Mouse (Mus musculus): ENCODE measurements around the gene Cdk1. TPM values are rescaled to one million over a fixed set of nuclear protein-coding genes. Genes with fewer than 3 reads are reported as not detected.

Gene Cdk1
- total RNA-seq, 2 experiments from 2014 or later: 179 to 568 TPM

DNA sequence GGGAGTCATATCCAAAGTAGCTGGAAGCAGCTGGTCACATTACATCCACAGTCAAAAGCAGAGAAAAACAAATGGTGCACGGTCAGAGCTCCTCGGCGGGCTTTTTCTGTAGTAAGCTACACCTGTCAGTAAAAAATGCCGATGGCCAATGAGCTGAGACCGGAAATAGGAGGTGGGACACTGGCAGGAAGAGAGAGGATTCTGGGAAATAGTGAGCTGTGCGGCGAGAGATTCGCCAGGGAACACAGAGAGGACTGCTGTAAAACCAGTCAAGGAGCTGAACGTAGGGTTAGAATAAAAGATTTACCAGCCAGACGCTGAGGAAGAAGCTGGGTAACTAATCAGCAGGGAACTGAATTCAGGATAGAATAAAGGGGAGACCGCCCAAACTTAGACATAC lies 34.2 kb downstream of the Cdk1 start:
- no peak for ATAC-seq (replicated peaks; ENCODE audit: low FRiP score, poor library complexity, severe bottlenecking)

DNA sequence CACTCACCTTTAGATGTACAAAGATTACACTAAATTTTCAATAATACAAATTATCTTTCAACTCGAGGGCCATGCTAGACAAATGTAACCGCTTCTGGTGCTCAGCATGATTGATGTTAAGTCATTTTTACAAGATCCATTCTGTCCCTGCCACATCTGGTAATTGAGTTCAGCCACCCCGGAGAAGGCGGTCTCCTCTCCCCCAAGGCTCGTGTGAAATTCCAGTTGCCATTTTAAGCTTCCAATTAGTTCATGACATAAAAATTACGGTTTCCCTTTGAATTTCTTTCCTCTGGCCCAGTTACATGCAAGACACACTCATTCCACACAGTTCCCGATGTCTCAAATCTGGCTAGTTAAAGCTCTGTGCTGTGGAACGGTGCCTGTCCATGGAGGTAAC lies 38.8 kb downstream of the Cdk1 start:
- ATAC-seq (replicated peaks; ENCODE audit: low FRiP score, poor library complexity, severe bottlenecking): no peak

DNA sequence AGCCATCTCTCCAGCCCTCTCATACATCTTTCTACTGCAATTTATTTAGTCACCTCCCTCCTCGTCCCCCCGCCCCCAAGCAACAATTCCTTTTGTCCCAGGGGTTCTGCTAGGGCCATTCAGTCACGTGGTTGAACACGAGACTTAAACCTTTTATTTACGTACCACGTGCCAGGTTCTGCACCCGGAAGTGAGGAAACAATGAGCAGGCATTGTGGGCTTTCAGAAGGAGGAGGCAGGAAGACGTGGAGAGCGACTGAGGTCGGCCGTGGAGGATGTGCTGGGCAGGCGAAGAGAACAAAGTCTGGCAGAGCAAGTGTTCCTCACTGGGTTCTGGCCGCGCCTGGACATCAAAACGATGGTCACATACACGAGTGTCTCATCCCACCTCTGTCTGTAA lies 40.9 kb downstream of the Cdk1 start:
- no peak for ATAC-seq (replicated peaks; ENCODE audit: low FRiP score, poor library complexity, severe bottlenecking)

DNA sequence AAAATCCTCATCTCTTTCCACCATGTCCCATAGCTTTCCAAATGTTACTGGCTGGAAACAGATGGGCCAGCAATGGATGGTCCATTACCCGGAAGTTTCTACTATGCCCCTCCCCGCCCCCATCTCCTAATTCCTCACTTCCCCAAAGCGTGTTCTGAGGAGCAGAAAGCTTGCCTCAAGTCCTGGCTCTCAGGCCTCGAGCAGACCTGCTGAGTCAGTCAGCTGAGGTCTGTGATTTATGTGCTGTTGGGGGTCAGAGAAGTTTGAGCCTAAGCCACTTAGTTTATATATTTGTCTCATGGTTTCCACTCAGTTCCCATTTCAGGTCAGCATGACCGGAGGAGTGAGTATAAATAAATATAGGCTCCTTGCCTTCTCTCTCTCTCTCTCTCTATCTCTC lies 43.6 kb downstream of the Cdk1 start:
- no peak for ATAC-seq (replicated peaks; ENCODE audit: low FRiP score, poor library complexity, severe bottlenecking)

GRCm38 (mm10) chr10:69307067-69307466 lies 45.7 kb downstream of the Cdk1 start:
- ATAC-seq (replicated peaks; ENCODE audit: low FRiP score, poor library complexity, severe bottlenecking): 0 out of 2 replicates have a peak, but pooled peaks have one; percentile 42

DNA sequence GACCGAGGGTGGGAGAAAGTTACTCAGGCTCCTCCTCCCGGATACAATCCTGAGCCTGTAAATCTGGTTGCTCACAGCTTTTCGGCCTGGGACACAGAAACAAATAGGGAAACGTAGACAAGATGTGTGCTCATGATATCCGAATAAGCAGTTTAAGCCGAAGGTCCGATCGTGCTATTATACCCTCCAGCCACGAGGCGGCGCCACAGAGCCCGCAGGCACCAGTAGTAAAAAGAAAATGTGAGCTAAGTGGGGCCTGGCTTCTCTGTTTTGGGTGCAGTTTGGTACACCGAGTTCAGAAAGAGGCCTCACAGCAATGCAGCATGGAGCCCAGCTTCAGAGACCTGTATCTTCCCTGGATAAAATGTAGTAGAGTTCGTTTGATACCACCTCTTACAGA lies 46.5 kb downstream of the Cdk1 start:
- ATAC-seq (replicated peaks; ENCODE audit: low FRiP score, poor library complexity, severe bottlenecking): no peak

DNA sequence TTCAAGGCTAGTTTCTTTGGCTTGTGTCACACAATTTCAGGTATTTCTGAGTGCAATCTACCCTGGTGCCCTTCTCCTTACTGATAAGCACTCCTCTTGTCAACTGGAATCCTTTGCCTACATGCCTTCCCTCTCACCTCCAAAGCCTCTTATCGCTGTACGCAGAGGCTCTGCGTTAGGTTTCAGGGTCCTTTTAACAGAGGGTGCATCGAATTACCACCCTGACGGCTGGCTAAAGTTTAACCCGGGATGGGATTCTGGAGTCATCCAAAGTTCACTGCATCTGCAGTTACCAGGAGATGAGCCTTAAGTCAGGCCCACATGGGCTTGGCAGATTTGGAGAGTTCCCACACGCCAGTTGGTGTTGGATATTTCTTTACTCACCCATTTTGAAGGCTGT lies 47.1 kb downstream of the Cdk1 start:
- no peak for ATAC-seq (replicated peaks; ENCODE audit: low FRiP score, poor library complexity, severe bottlenecking)

DNA sequence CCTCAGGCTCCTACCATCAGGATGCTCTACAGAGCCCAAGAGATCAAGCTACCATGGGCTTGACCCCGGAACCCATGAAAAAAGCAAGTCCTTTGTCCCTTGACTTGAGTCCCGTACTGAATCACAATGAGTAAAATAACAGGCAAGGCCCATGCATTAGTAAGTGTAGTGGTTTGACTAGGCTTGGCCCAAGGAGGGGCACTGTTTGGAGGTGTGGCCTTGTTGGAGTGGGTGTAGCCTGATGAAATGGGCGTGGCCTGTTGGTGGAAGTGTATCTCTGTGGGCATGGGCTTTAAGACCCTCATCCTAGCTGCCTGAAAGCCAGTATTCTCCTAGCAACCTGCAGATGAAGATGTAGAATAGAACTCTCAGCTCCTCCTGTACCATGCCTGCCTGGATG lies 47.9 kb downstream of the Cdk1 start:
- ATAC-seq (replicated peaks; ENCODE audit: low FRiP score, poor library complexity, severe bottlenecking): no peak

- no peak for ATAC-seq (replicated peaks; ENCODE audit: low FRiP score, poor library complexity, severe bottlenecking)
These were observed 50.1 kb downstream of the Cdk1 start for GRCm38 (mm10) chr10:69302667-69303066.

DNA sequence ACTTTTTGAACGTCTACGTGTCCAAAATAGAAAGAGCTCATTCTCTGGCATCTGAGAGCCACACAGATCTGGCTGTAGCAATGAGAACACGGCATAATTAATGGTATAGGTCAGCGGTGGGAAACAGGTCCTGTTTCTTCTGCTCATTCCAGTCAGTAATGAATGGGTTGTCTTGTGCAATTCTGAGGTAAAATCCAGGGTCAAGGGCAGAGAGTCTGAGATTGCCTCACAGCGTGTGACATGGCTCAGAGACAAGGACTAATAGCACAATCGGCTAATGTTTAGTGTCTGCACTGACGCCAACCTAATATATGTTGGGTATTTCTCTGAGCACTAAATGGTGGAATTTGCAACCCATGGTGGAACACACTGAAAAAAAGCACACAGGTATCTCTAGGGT lies 52.8 kb downstream of the Cdk1 start:
- ATAC-seq (replicated peaks; ENCODE audit: low FRiP score, poor library complexity, severe bottlenecking): no peak

DNA sequence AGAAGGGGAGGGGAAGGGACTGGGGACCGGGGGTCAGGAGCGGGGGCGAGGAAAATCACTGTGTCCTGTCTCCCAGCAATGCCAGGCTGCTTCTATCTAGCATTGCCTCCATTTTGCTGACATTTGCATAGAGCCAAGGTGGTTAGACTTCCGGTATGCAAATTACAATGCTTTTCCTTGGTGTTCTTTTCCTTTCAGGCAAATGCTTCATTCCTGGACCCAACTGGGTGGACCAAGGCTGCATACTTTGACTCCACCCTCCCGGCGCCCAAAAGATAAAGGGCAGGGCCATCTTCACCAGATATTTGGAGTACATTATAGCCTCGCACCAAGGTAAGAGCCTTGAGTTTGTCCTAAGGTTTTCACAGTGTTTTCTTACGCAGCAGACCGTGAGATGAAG lies 56.8 kb downstream of the Cdk1 start:
- ATAC-seq (replicated peaks; ENCODE audit: low FRiP score, poor library complexity, severe bottlenecking): no peak

GRCm38 (mm10) chr10:69290736-69291135 lies 62.0 kb downstream of the Cdk1 start:
- no peak for ATAC-seq (replicated peaks; ENCODE audit: low FRiP score, poor library complexity, severe bottlenecking)

DNA sequence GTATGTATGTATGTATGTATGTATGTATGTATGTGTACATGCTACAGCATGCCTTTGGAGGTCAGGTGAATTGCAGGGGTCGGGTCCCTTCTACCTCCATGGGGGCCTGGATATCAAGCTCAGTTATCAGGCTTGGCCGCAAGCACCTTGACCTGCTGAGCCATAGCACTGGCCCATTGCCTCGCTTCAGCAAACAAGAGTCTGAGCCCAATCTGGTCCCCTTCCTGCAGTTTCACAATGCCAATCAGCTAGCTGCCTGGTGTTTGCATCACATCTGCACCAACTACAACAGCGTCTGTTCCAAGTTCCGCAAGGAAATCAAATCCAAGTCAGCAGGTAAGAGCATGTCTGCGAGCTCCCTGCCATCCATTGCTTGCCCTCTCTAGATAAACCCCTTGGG lies 64.0 kb downstream of the Cdk1 start:
- no peak for ATAC-seq (replicated peaks; ENCODE audit: low FRiP score, poor library complexity, severe bottlenecking)

- ATAC-seq (replicated peaks; ENCODE audit: low FRiP score, poor library complexity, severe bottlenecking): no peak
These were observed 64.7 kb downstream of the Cdk1 start for GRCm38 (mm10) chr10:69288086-69288485.

DNA sequence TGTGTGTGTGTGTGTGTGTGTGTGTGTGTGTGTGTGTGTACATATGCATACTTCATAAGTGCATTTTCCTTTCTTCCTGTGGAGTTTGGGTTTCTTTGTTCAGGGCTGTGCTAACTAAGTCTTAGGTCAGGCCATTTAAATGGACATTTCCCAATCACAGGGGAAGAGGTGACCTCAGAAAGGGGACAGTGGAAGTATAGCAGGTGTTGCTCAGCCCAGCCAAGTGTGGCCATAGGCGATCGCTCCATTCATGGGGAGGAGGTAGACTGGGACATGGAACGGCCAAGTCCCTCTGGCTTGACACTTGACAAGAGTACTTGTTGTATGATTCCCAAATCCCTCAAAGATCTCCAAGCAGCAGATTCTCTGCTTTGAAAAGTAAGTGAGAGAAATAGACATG lies 65.8 kb downstream of the Cdk1 start:
- ATAC-seq (replicated peaks; ENCODE audit: low FRiP score, poor library complexity, severe bottlenecking): no peak

Other genes with a start within 250 kb of the Cdk1 start
- gene Rhobtb1, start 201.5 kb downstream of the Cdk1 start, total RNA-seq (2015; ENCODE audit: low replicate concordance): 1.1 TPM in 1 of 2 replicates, not detected in the other
- gene Rhobtb1, start 201.5 kb downstream of the Cdk1 start, total RNA-seq (2017; ENCODE audit: low replicate concordance): 1.7 TPM in 1 of 2 replicates, not detected in the other
- gene A930033H14Rik, start 139.8 kb downstream of the Cdk1 start, total RNA-seq (2015; ENCODE audit: low replicate concordance): not detected in 2 replicates
- gene A930033H14Rik, start 139.8 kb downstream of the Cdk1 start, total RNA-seq (2017; ENCODE audit: low replicate concordance): 0.15 TPM in 1 of 2 replicates, not detected in the other
- gene Ank3, start 45.8 kb upstream of the Cdk1 start, total RNA-seq (2015; ENCODE audit: low replicate concordance): 2.9 TPM in 1 of 2 replicates, not detected in the other
- gene Ank3, start 45.8 kb upstream of the Cdk1 start, total RNA-seq (2017; ENCODE audit: low replicate concordance): not detected in 2 replicates

Measured in erythroid progenitor cell, adult 5-6 weeks (primary cell).